Mouse (Mus musculus) urinary bladder, postnatal 36 days (tissue): ENCODE data around the gene Hist1h4n.
"Not testable (repeated sequence)": the region's sequence is repeated elsewhere in the genome, so short reads cannot be mapped to it uniquely, and the experiment has no call there.

Experiments used
- DNase-seq, 2 experiments: peaks; one replicate each; pipeline ENCODE4 v3.0.0; 2022; ENCODE audit warnings: low spot score in 2 of 2, mixed read lengths in 1 of 2

Hist1h4n gene

DNA sequence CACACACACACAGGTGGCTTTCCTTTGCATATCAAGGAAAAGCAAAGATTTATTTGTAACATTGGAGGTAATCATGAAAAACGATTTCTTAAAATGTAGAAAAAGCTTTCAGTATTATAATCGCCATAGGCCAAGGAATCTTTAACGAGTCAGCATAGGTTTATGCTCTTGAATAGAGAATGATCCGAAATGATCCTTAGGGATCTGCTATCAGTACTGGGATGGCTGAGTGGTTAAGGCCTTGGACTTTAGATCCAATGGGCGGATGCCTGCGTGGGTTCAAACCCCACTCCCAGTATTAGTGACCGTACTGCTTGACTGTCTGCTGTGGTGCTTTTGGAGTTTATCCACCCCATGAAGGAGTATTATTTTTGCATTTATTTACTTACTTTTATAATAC lies 36.4 kb downstream of the Hist1h4n start:
- DNase-seq, result no peak

- DNase-seq, result no peak
Observed at GRCm38 (mm10) chr13:21790601-21791283, 41.3 kb downstream of the Hist1h4n start.

DNA sequence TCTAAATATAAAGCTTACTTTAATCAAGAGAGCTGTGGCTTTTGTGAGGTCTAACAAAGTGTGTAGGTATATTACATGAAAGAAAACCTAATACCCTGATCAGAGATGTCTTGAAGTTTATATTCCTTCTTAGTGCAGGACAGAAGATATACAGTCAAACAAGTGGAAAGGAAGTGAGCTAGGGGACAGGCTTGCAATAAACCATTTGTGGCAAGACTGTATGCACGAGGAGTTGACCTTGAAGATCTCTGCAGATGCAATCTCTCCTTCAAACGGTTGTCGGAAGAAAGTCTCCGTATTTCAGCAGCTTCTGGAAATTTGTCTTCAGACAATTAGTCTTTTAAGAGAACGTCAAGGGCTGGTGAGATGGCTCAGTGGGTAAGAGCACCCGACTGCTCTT lies 42.1 kb downstream of the Hist1h4n start:
- no peak for DNase-seq

DNA sequence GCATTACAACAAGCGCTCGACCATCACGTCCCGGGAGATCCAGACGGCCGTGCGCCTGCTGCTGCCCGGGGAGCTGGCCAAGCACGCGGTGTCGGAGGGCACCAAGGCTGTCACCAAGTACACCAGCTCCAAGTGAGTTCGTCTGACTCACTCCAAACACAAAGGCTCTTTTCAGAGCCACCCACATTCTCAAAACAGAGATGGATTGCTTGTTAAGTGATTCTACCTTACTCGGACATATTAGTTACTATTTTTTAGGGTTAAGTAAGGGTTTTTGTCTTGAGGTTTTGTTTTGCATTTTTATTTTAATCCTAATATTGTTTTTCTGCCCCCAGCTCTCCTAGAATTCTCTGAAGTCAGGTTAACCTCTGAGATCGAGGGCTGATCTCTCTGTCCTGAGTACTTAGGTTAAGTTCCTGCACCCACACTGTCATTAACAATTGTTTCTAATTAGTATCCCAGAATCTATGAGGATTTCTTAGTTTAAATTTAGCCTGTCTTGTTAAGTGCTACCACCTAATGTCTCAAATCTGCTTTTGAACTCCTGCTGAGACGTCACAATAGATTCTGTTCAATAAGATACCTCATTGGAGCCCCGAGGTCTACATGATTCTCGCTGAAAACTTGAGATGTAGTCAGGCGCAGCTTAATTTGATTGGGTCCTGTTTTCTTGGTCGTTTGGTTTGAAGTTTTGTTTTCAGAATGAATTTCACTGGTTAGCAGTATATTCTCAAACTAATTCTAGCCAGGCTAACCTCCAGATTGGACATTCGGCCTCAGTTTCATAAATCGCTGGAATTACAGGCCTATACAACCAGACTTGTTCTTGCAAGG lies 44.0 kb downstream of the Hist1h4n start:
- no peak for DNase-seq

GRCm38 (mm10) chr13:21786899-21787629 lies 44.9 kb downstream of the Hist1h4n start, which contains the start of the genes Hist1h2an and Hist1h2bp:
Gene Hist1h2an (minus strand): TSS chr13:21787218.
Gene Hist1h2bp (plus strand): TSS chr13:21787461.
- peak; percentile 84 to 87 for DNase-seq

DNA sequence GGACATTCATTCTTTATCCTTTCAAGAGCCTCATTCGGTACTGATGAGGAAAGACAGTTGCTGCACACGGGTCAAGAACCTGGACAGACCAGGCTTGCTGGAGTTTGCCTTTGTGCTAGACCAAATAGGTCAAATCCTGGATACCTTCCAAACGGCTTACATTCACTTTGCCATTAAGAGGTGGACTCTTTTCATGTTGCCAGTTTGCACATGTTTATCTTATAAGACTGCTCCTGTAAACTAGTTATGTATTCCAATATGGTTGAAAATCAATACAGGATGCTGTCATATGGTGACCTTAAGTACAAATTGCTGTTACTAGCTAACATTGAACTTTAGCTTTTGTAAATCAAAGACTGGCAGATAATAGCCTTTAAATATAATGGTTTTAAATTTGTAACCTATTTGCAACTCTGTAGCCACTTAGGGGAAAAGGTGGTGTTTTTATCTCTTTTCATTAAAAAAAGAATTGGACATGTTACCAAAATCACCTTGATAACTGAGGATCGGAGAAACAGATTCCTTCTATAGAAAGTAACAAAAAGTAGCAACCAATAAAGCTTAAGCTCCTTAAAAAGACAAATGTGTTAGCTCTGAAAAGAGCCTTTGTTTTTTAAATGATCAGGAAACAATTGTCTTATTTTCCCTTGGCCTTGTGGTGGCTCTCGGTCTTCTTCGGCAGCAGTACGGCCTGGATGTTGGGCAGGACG lies 45.7 kb downstream of the Hist1h4n start:
- no peak for DNase-seq

DNA sequence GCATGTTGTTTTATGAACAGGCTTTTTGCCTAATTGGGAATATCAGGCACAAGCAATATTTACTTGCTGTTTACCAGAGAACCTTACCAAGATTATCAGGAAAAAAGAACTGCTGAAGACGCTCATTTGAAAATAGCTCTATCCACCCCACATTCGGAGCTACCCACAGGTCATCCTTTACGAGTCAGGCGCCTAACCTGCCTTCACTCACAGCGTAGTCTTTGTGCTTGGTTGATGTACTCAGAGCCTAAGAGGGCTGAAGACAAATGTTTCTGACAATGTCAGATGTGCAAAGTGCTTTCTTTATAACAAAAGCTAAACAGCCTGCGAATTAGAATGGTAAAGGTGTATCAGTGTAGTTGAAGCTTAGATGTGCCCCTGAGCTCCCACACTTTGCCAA lies 47.7 kb downstream of the Hist1h4n start:
- DNase-seq, result no peak

DNA sequence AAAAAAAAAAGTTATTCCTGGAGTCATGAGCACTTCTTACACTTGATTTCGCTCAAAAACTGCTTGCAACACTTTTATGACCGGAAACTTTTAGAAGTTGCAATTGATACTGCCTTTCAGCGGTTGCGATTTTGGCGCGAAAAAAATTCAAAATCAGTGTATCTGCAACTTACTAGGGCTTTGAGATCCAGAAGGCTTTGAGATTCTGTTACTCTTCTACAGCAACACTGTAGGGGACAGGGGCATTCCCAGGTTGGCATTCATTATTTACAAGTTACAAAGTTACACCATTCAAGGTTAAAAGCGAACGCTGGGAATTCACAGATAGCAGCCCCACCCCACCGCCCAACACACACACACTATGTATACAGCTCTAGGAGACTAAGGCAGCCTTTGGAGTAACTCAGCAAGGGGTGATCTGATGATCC lies 48.2 kb downstream of the Hist1h4n start:
- DNase-seq, result peak in 1 of 2 experiments; percentile 1

- peak; percentile 13 to 28 for DNase-seq
Observed at GRCm38 (mm10) chr13:21783255-21783617, 48.8 kb downstream of the Hist1h4n start, which contains the start of gene Hist1h3i. Gene Hist1h3i (minus strand): TSS chr13:21783370.

- not testable (repeated sequence) for DNase-seq
Observed at GRCm38 (mm10) chr13:21782361-21783254, 49.4 kb downstream of the Hist1h4n start.
